Mouse (Mus musculus): ENCODE results near the gene Olfr412. TPM values are rescaled to one million over a fixed set of nuclear protein-coding genes. Genes with fewer than 3 reads are reported as not detected.
A peak's percentile ranks its signal among the peaks of the same experiment; 100 is the strongest.

Gene Olfr412
- polyA plus RNA-seq, 1 experiment, result not detected

GRCm38 (mm10) chr11:74414112-74414511 lies 52.2 kb downstream of the Olfr412 start:
- no peak for DNase-seq (ENCODE audit: low read depth)
- no peak for TF ChIP-seq CTCF (IDR thresholded peaks at IDR 0.05; ENCODE audit: borderline replicate concordance, extremely low read depth, insufficient read depth, insufficient read length)
- no peak for TF ChIP-seq POLR2A (IDR thresholded peaks at IDR 0.05; ENCODE audit: borderline replicate concordance, extremely low read depth, insufficient read depth, insufficient read length, poor library complexity, severe bottlenecking)

- TF ChIP-seq CTCF (IDR thresholded peaks at IDR 0.05; ENCODE audit: borderline replicate concordance, extremely low read depth, insufficient read depth, insufficient read length) (no peak), POLR2A (IDR thresholded peaks at IDR 0.05; ENCODE audit: borderline replicate concordance, extremely low read depth, insufficient read depth, insufficient read length, poor library complexity, severe bottlenecking) (no peak)
- DNase-seq (ENCODE audit: low read depth), result peak; percentile 62
These were observed 53.9 kb downstream of the Olfr412 start for GRCm38 (mm10) chr11:74415736-74416135.

Other genes starting within 250 kb of the Olfr412 start
- gene Olfr401, start 248.4 kb upstream of the Olfr412 start, polyA plus RNA-seq (2012; rRNA removed), result not detected in 2 replicates
- not detected in 2 replicates for gene Olfr402, start 208.5 kb upstream of the Olfr412 start, polyA plus RNA-seq (2012; rRNA removed)
- not detected in 2 replicates for gene Olfr403, start 175.8 kb upstream of the Olfr412 start, polyA plus RNA-seq (2012; rRNA removed)
- gene Olfr43, start 150.7 kb upstream of the Olfr412 start, polyA plus RNA-seq (2012; rRNA removed), result not detected in 2 replicates
- gene Olfr406, start 102.3 kb upstream of the Olfr412 start, polyA plus RNA-seq (2012; rRNA removed), result not detected in 2 replicates
- not detected in 2 replicates for gene Olfr59, start 78.3 kb upstream of the Olfr412 start, polyA plus RNA-seq (2012; rRNA removed)
- gene Olfr410, start 24.0 kb upstream of the Olfr412 start, polyA plus RNA-seq (2012; rRNA removed), result not detected in 2 replicates
- not detected in 2 replicates for gene Olfr411, start 9.4 kb upstream of the Olfr412 start, polyA plus RNA-seq (2012; rRNA removed)
- gene Rap1gap2, start 248.8 kb downstream of the Olfr412 start, polyA plus RNA-seq (2012; rRNA removed), result 16.5 and 21.4 TPM in 2 replicates

All from brain, embryonic 14.5 days (tissue).